Mouse (Mus musculus): ENCODE results near the gene Uhrf1bp1.

Gene Uhrf1bp1

GRCm38 (mm10) chr17:27909622-27910500 is 53.6 kb downstream of the Uhrf1bp1 start, which contains the start of gene Taf11:
TSS of gene Taf11 (minus strand) at chr17:27909844.
- no peak for DNase-seq (ENCODE audit: low read depth, low spot score)

GRCm38 (mm10) chr17:27911371-27911770 is 55.1 kb downstream of the Uhrf1bp1 start:
- DNase-seq (ENCODE audit: low read depth, low spot score): no peak

- DNase-seq (ENCODE audit: low read depth, low spot score): no peak
These were observed 58.5 kb downstream of the Uhrf1bp1 start for GRCm38 (mm10) chr17:27914742-27915141.

- DNase-seq (ENCODE audit: low read depth, low spot score): no peak
These were observed 60.1 kb downstream of the Uhrf1bp1 start for GRCm38 (mm10) chr17:27916366-27916765.

GRCm38 (mm10) chr17:27920676-27921075 is 64.4 kb downstream of the Uhrf1bp1 start:
- DNase-seq (ENCODE audit: low read depth, low spot score): no peak

- no peak for DNase-seq (ENCODE audit: low read depth, low spot score)
These were observed 66.0 kb downstream of the Uhrf1bp1 start for GRCm38 (mm10) chr17:27922174-27922712.

- no peak for DNase-seq (ENCODE audit: low read depth, low spot score)
These were observed 68.8 kb downstream of the Uhrf1bp1 start for GRCm38 (mm10) chr17:27925054-27925453.

- no peak for DNase-seq (ENCODE audit: low read depth, low spot score)
These were observed 69.3 kb downstream of the Uhrf1bp1 start for GRCm38 (mm10) chr17:27925504-27925903.

- DNase-seq (ENCODE audit: low read depth, low spot score): no peak
These were observed 74.0 kb downstream of the Uhrf1bp1 start for GRCm38 (mm10) chr17:27930291-27930690.

GRCm38 (mm10) chr17:27931826-27932225 is 75.6 kb downstream of the Uhrf1bp1 start:
- DNase-seq (ENCODE audit: low read depth, low spot score): no peak

- DNase-seq (ENCODE audit: low read depth, low spot score): no peak
These were observed 78.1 kb downstream of the Uhrf1bp1 start for GRCm38 (mm10) chr17:27934136-27934910.

- no peak for DNase-seq (ENCODE audit: low read depth, low spot score)
These were observed 78.8 kb downstream of the Uhrf1bp1 start for GRCm38 (mm10) chr17:27935091-27935490.

- no peak for DNase-seq (ENCODE audit: low read depth, low spot score)
These were observed 80.9 kb downstream of the Uhrf1bp1 start for GRCm38 (mm10) chr17:27937054-27937615.

GRCm38 (mm10) chr17:27938121-27938754 is 82.0 kb downstream of the Uhrf1bp1 start:
- no peak for DNase-seq (ENCODE audit: low read depth, low spot score)

- DNase-seq (ENCODE audit: low read depth, low spot score): no peak
These were observed 82.8 kb downstream of the Uhrf1bp1 start for GRCm38 (mm10) chr17:27939028-27939427.

GRCm38 (mm10) chr17:27940352-27940751 is 84.1 kb downstream of the Uhrf1bp1 start:
- no peak for DNase-seq (ENCODE audit: low read depth, low spot score)

GRCm38 (mm10) chr17:27941178-27941577 is 84.9 kb downstream of the Uhrf1bp1 start:
- no peak for DNase-seq (ENCODE audit: low read depth, low spot score)

- no peak for DNase-seq (ENCODE audit: low read depth, low spot score)
These were observed 85.5 kb downstream of the Uhrf1bp1 start for GRCm38 (mm10) chr17:27941698-27942097.

- DNase-seq (ENCODE audit: low read depth, low spot score): no peak
These were observed 85.9 kb downstream of the Uhrf1bp1 start for GRCm38 (mm10) chr17:27942131-27942530.

GRCm38 (mm10) chr17:27945546-27946216 is 89.4 kb downstream of the Uhrf1bp1 start:
- no peak for DNase-seq (ENCODE audit: low read depth, low spot score)

- DNase-seq (ENCODE audit: low read depth, low spot score): no peak
These were observed 90.1 kb downstream of the Uhrf1bp1 start for GRCm38 (mm10) chr17:27946371-27946770.
